Mouse (Mus musculus): ENCODE data around the gene Il2ra.

The Il2ra gene

DNA sequence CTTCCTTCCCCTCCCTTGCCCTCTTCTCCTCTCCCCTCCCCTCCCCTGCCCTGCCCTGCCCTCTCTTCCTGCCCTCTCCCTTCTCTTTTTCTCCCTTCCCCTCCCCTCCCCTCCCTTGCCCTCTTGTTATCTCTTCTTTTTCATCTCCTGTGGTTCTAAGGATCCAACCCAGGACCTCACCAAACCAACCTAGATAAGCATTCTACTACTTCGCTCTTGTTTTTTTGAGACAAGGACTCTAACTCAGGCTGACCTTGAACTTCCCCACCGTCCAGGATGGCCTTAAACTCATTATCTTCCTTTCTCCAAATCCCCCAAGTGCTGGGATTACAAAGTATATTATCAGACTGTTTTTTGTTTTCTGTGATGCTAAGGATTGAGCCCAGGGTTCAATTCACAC lies 10.2 kb downstream of the Il2ra start:
- CTCF ChIA-PET = no interaction called here

- CTCF ChIA-PET = no interaction called here
These were observed 10.7 kb downstream of the Il2ra start for GRCm38 (mm10) chr2:11653330-11653729.

- CTCF ChIA-PET = no interaction called here
These were observed 11.2 kb downstream of the Il2ra start for GRCm38 (mm10) chr2:11653780-11654179.

GRCm38 (mm10) chr2:11654990-11655931 lies 12.7 kb downstream of the Il2ra start:
- CTCF ChIA-PET = interaction anchor here (0.6 to 0.8 kb wide), 2 partner anchors 22 to 209 kb away, joined by 4 to 6 read pairs; no protein-coding TSS in a partner anchor

GRCm38 (mm10) chr2:11657581-11657980 lies 15.0 kb downstream of the Il2ra start:
- CTCF ChIA-PET = interaction anchor here (0.6 to 0.8 kb wide), 2 partner anchors 20 to 41 kb away, joined by 3 read pairs; no protein-coding TSS in a partner anchor

DNA sequence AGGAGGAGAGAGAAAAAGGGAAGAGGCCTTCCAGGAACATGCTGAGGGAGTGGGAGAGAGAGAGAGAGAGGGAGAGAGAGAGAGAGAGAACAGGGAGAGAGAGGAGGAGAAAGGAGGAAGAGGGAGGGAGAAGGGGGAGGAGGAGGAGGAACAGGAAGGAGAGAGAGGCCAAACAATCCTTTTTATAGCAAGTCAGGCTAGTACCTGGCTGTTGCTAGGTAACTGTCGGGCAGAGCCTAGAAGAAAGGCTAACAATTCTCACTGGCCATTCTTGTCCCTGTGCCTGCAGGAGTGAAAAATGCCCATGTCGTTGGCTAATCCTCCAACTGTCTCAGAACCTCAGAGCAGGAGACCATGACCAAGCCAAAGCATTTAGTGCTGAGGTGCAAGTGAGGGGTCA lies 16.7 kb downstream of the Il2ra start:
- CTCF ChIA-PET = no interaction called here

DNA sequence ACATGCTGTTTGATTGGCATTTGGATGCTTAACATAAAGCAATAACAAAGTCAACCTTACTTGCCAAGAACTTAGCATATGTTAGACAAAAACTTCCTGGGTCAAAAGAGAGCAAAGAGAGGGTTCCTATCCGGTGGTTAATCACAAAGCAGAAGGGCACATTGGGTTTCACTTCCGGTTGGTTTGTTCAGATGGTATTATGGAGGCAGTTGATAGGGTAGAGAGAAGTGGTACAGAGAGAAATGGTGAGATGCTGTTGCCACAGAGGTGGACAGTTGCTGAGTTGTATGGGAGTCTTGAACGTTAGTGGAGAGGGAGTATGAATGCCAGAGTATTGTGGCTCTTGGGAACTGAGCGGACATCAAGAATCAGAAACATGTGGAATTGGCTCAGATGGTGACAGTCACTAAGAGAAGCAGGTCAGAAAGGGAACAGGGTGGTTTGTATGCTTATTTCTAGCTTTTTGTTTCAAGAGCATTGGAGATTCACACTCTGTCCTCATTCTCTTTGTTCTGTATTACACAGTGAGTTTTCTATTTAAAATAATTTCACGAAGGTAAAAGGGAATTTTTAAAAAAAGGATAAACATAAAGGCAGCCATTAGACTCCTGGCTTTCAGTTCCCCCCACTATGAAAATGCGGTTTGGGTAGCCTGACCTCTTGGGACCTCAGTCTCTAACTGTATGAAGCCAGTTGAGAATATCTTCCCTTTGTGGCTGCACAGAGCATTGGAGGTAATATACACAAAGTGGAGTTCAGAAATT lies 19.7 kb downstream of the Il2ra start:
- CTCF ChIA-PET = interaction anchor here (0.7 kb wide), 1 partner anchor 756 kb away, joined by 3 read pairs; no protein-coding TSS in a partner anchor

GRCm38 (mm10) chr2:11662907-11663230 lies 20.3 kb downstream of the Il2ra start:
- CTCF ChIA-PET = no interaction called here

DNA sequence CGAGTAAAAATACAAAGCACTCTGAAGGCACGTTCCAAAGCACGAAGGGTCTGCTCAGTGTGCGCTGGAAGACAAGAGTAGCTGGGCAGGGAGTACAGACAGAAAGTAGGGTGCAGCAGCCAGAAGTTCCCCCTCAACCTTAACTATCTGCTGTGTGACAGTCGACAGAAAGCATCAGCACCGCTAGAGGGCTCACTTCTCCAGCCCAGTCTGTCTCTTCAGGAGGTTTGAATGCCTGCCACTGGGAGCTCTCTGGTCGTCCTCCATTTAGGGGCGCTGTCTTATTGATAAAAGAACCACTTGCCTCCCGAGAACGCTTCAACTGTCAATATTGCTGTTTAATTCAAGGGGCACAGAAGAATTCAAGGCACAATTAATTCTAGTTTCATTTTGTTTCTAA lies 21.4 kb downstream of the Il2ra start:
- CTCF ChIA-PET = interaction anchor here (0.7 to 1.1 kb wide), 3 partner anchors 9 to 60 kb away, joined by 4 to 12 read pairs (median 6); partner anchors contain the start of gene Rbm17

GRCm38 (mm10) chr2:11664367-11664766 lies 21.8 kb downstream of the Il2ra start:
- CTCF ChIA-PET = interaction anchor here (0.7 to 1.1 kb wide), 3 partner anchors 8 to 61 kb away, joined by 4 to 12 read pairs (median 6); partner anchors contain the start of gene Rbm17

DNA sequence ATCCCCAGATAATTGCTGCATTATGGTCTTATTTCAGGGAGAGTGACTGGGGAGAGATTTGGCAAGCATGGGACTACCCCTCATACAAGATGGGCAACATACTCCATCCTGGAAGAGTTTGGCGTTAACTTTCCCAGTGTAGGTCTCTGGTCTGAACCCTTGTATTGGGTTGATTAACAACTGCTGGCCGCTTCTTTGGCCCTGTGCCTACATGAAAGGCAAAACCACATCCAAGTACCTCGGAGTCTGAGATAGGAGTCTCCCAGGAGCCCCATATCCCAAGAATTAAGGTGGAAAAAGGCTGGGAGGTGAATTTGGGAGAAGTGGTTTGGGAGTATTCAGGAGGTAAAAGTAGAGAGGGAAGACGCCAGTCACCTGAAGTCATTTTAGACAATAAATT lies 22.2 kb downstream of the Il2ra start:
- CTCF ChIA-PET = interaction anchor here (1.1 kb wide), 1 partner anchor 61 kb away, joined by 12 read pairs; the partner anchor contains the start of gene Rbm17

DNA sequence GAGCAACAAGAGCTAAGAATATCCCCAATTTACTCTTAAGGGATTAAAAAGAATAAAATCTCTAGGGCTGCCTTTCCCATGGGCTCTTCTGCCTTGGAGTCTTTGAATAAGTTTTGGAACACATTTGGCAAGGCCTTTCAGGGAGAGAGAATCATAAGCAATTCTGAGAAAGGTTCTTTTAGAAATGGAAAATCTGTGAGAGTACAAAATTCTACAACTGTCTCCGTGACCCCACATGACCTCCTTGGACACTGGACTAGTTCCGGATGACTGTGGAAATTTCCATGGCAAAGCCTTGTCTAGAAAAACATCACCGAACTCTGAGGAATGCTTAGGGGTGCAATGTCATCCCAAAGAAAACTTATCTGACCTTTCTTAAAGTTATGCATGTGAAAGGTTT lies 22.7 kb downstream of the Il2ra start:
- CTCF ChIA-PET = no interaction called here

GRCm38 (mm10) chr2:11672144-11672543 lies 29.5 kb downstream of the Il2ra start:
- CTCF ChIA-PET = interaction anchor here (0.5 to 1.1 kb wide), 8 partner anchors 8 to 811 kb away, joined by 3 to 8 read pairs (median 4); partner anchors contain the start of gene Rbm17

DNA sequence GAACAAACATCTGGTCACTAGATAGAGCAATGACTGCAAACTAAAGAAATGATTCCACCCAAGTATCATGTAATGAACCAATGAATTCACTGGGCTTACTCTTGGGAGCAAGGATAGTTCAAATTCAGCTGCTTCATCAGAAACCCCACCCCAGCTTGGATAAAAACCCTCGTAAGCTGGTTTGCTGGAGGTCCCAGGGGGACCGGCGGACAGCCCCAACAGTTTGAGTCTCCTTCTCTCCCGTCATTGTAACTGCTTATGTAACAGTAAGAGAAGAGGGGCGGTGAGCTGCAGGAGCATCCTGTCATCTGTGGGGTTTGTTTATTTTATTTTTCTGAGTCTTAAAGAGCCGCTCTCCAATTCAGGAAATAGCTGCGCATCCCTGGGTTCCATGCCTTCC lies 37.0 kb downstream of the Il2ra start:
- CTCF ChIA-PET = interaction anchor here (0.6 kb wide), 1 partner anchor 666 kb away, joined by 4 read pairs; no protein-coding TSS in a partner anchor

GRCm38 (mm10) chr2:11682712-11683111 lies 40.1 kb downstream of the Il2ra start:
- CTCF ChIA-PET = no interaction called here

DNA sequence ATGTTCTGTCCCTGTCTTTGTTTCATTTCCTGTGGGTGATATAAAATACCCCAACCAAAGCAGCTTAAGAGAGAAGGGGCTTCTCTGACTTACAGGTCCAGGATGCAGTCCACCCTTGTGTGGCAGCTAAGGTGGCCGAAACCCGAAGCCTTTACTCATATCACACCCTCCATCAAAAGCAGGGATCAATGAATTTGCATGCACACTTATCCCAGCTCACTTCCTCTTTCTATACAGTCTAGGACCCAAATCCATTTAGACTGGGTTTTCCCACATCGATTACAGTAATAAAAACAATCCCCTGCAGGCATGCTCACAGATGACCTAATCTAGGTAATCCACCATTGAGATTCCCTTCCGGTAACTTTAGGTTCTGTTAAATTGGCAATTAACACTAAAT lies 43.9 kb downstream of the Il2ra start:
- CTCF ChIA-PET = interaction anchor here (0.7 kb wide), 1 partner anchor 79 kb away, joined by 4 read pairs; no protein-coding TSS in a partner anchor

DNA sequence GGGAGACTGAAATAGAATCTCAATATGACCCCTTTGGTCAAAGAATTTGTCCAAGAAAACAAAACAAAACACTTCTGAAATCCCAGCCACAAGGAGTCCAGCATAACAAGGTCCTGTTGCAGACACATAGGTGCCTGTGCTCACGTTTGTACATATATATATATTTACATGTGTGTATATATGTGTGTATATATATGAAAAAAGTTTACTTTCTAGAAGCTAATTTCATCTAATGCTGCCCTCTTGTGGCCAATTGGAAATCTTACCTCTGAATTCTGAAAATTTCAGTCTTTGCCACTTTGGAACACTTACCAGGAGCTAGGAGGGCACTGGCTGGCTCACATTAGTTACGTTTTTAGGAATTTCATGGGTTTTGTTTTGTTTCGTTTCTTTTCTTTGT lies 44.8 kb downstream of the Il2ra start:
- CTCF ChIA-PET = no interaction called here

- CTCF ChIA-PET = interaction anchor here (0.7 kb wide), 1 partner anchor 192 kb away, joined by 3 read pairs; no protein-coding TSS in a partner anchor
These were observed 47.7 kb downstream of the Il2ra start for GRCm38 (mm10) chr2:11690201-11690890.

DNA sequence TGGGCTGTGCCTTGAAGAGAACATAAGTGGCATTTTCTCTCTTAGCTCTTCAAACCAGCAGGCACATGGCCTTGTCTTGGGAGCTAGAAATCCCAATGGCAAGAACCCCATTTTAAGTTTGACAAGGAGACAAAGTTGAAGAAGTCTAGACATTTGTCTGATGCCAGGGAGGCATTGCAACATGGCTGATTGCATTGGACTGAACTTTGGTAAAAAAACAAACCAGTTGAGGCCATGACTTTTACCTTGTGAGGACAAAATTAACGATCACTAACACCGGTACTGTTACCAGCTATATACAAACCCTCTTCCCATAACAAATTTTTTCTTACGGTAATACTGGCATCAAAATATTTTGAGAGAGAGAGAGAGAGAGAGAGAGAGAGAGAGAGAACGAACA lies 50.7 kb downstream of the Il2ra start:
- CTCF ChIA-PET = no interaction called here

- CTCF ChIA-PET = interaction anchor here (0.6 kb wide), 1 partner anchor 132 kb away, joined by 3 read pairs; no protein-coding TSS in a partner anchor
These were observed 51.5 kb downstream of the Il2ra start for GRCm38 (mm10) chr2:11694104-11694503.

- CTCF ChIA-PET = no interaction called here
These were observed 53.3 kb downstream of the Il2ra start for GRCm38 (mm10) chr2:11695867-11696266.

Measured in spleen, embryonic (tissue).